Mouse (Mus musculus): ENCODE data around the gene Olfr1028. TPM values are rescaled to one million over a fixed set of nuclear protein-coding genes. Genes with fewer than 3 reads are reported as not detected.

The Olfr1028 gene
- total RNA-seq, 1 experiment = not detected

GRCm38 (mm10) chr2:85973595-85973994, 23.4 kb downstream of the Olfr1028 start, which contains the start of gene Olfr1029:
TSS of gene Olfr1029 (plus strand) at chr2:85973895.
- in situ Hi-C loops (cut with MboI; ENCODE audit: low sequenced_read_pairs in 2 of 2, unreplicated experiment in 2 of 2) = no loop called here
- no peak within 1 kb of the TSS for H3K4me3 ChIP-seq (ENCODE audit: insufficient read depth in 1 of 2, low read depth in 1 of 2, low read length in 2 of 2, poor library complexity in 1 of 2, severe bottlenecking in 1 of 2)
- H3K4me1 ChIP-seq (ENCODE audit: control insufficient read depth in 2 of 2, insufficient read depth in 2 of 2, low read length in 2 of 2, poor library complexity in 1 of 2) = no peaks in the 10 kb centered on the region
- H3K27ac ChIP-seq (ENCODE audit: insufficient read depth, low read depth, low read length, poor library complexity, severe bottlenecking) = no peak within 1 kb of the TSS
- DNase-seq (ENCODE audit: low read depth, low spot score) = no peak
- H3K9me3 ChIP-seq (ENCODE audit: control insufficient read depth, insufficient read depth, low read depth, low read length) = no peaks in the 10 kb centered on the region
- H3K9ac ChIP-seq (ENCODE audit: insufficient read depth, low read depth, low read length, poor library complexity, severe bottlenecking) = no peak within 1 kb of the TSS
- H3K36me3 ChIP-seq (ENCODE audit: control insufficient read depth, insufficient read depth, low read length, poor library complexity, severe bottlenecking) = no peaks in the 10 kb centered on the region
- TF ChIP-seq ZC3H11A (IDR thresholded peaks at IDR 0.05; ENCODE audit: borderline replicate concordance, low read depth, low read length) (no peak), MAFK (IDR thresholded peaks at IDR 0.05; ENCODE audit: insufficient read depth, low read depth, low read length) (no peak), HCFC1 (IDR thresholded peaks at IDR 0.05; ENCODE audit: borderline replicate concordance, insufficient read depth, low read length) (no peak), ZNF384 (IDR thresholded peaks at IDR 0.05; ENCODE audit: low read depth, low read length) (no peak), CHD2 (IDR thresholded peaks at IDR 0.05; ENCODE audit: low read depth, low read length) (no peak)

GRCm38 (mm10) chr2:85978976-85979375, 28.7 kb downstream of the Olfr1028 start, which contains the start of gene Olfr1030:
TSS of gene Olfr1030 (plus strand) at chr2:85979276.
- Histone ChIP-seq H3K36me3 (ENCODE audit: control insufficient read depth, insufficient read depth, low read length, poor library complexity, severe bottlenecking) (no peaks in the 10 kb centered on the region), H3K4me3 (ENCODE audit: insufficient read depth in 1 of 2, low read depth in 1 of 2, low read length in 2 of 2, poor library complexity in 1 of 2, severe bottlenecking in 1 of 2) (no peak within 1 kb of the TSS), H3K4me1 (ENCODE audit: control insufficient read depth in 2 of 2, insufficient read depth in 2 of 2, low read length in 2 of 2, poor library complexity in 1 of 2) (no peaks in the 10 kb centered on the region), H3K9ac (ENCODE audit: insufficient read depth, low read depth, low read length, poor library complexity, severe bottlenecking) (no peak within 1 kb of the TSS), H3K9me3 (ENCODE audit: control insufficient read depth, insufficient read depth, low read depth, low read length) (no peaks in the 10 kb centered on the region), H3K27ac (ENCODE audit: insufficient read depth, low read depth, low read length, poor library complexity, severe bottlenecking) (no peak within 1 kb of the TSS)
- in situ Hi-C loops (cut with MboI; ENCODE audit: low sequenced_read_pairs in 2 of 2, unreplicated experiment in 2 of 2) = no loop called here
- DNase-seq (ENCODE audit: low read depth, low spot score) = no peak
- no peak for TF ChIP-seq HCFC1 (IDR thresholded peaks at IDR 0.05; ENCODE audit: borderline replicate concordance, insufficient read depth, low read length)
- TF ChIP-seq ZC3H11A (IDR thresholded peaks at IDR 0.05; ENCODE audit: borderline replicate concordance, low read depth, low read length) = no peak
- TF ChIP-seq MAFK (IDR thresholded peaks at IDR 0.05; ENCODE audit: insufficient read depth, low read depth, low read length) = no peak
- no peak for TF ChIP-seq ZNF384 (IDR thresholded peaks at IDR 0.05; ENCODE audit: low read depth, low read length)
- no peak for TF ChIP-seq CHD2 (IDR thresholded peaks at IDR 0.05; ENCODE audit: low read depth, low read length)

- H3K4me3 ChIP-seq (ENCODE audit: insufficient read depth in 1 of 2, low read depth in 1 of 2, low read length in 2 of 2, poor library complexity in 1 of 2, severe bottlenecking in 1 of 2) = no peak within 1 kb of the TSS
- in situ Hi-C loops (cut with MboI; ENCODE audit: low sequenced_read_pairs in 2 of 2, unreplicated experiment in 2 of 2) = no loop called here
- no peak for DNase-seq (ENCODE audit: low read depth, low spot score)
- TF ChIP-seq HCFC1 (IDR thresholded peaks at IDR 0.05; ENCODE audit: borderline replicate concordance, insufficient read depth, low read length) (no peak), MAFK (IDR thresholded peaks at IDR 0.05; ENCODE audit: insufficient read depth, low read depth, low read length) (no peak), ZNF384 (IDR thresholded peaks at IDR 0.05; ENCODE audit: low read depth, low read length) (no peak), CHD2 (IDR thresholded peaks at IDR 0.05; ENCODE audit: low read depth, low read length) (no peak), ZC3H11A (IDR thresholded peaks at IDR 0.05; ENCODE audit: borderline replicate concordance, low read depth, low read length) (no peak)
- no peaks in the 10 kb centered on the region for H3K9me3 ChIP-seq (ENCODE audit: control insufficient read depth, insufficient read depth, low read depth, low read length)
- H3K27ac ChIP-seq (ENCODE audit: insufficient read depth, low read depth, low read length, poor library complexity, severe bottlenecking) = no peak within 1 kb of the TSS
- no peaks in the 10 kb centered on the region for H3K4me1 ChIP-seq (ENCODE audit: control insufficient read depth in 2 of 2, insufficient read depth in 2 of 2, low read length in 2 of 2, poor library complexity in 1 of 2)
- H3K36me3 ChIP-seq (ENCODE audit: control insufficient read depth, insufficient read depth, low read length, poor library complexity, severe bottlenecking) = no peaks in the 10 kb centered on the region
- no peak within 1 kb of the TSS for H3K9ac ChIP-seq (ENCODE audit: insufficient read depth, low read depth, low read length, poor library complexity, severe bottlenecking)
Measured at GRCm38 (mm10) chr2:85990004-85990403, 39.8 kb downstream of the Olfr1028 start, which contains the start of gene Olfr1031. TSS of gene Olfr1031 (plus strand) at chr2:85990304.

Other genes with a start within 250 kb of the Olfr1028 start
- gene Olfr1009, start 235.0 kb upstream of the Olfr1028 start, total RNA-seq (2012; rRNA removed) = not detected in 2 replicates
- not detected in 2 replicates for gene Olfr1012, start 187.7 kb upstream of the Olfr1028 start, total RNA-seq (2012; rRNA removed)
- not detected in 2 replicates for gene Olfr1013, start 183.3 kb upstream of the Olfr1028 start, total RNA-seq (2012; rRNA removed)
- gene Olfr1014, start 177.7 kb upstream of the Olfr1028 start, total RNA-seq (2012; rRNA removed) = not detected in 2 replicates
- not detected in 2 replicates for gene Olfr1015, start 168.4 kb upstream of the Olfr1028 start, total RNA-seq (2012; rRNA removed)
- not detected in 2 replicates for gene Olfr1016, start 147.9 kb upstream of the Olfr1028 start, total RNA-seq (2012; rRNA removed)
- not detected in 2 replicates for gene Olfr1018, start 132.0 kb upstream of the Olfr1028 start, total RNA-seq (2012; rRNA removed)
- not detected in 2 replicates for gene Olfr1019, start 105.0 kb upstream of the Olfr1028 start, total RNA-seq (2012; rRNA removed)
- not detected in 2 replicates for gene Olfr1020, start 103.4 kb upstream of the Olfr1028 start, total RNA-seq (2012; rRNA removed)
- gene Olfr1022, start 81.8 kb upstream of the Olfr1028 start, total RNA-seq (2012; rRNA removed) = not detected in 2 replicates
- not detected in 2 replicates for gene Olfr1023, start 64.8 kb upstream of the Olfr1028 start, total RNA-seq (2012; rRNA removed)
- gene Olfr1024, start 45.4 kb upstream of the Olfr1028 start, total RNA-seq (2012; rRNA removed) = not detected in 2 replicates
- gene Olfr1025-ps1, start 35.2 kb upstream of the Olfr1028 start, total RNA-seq (2012; rRNA removed) = not detected in 2 replicates
- not detected in 2 replicates for gene Olfr1026, start 28.9 kb upstream of the Olfr1028 start, total RNA-seq (2012; rRNA removed)
- not detected in 2 replicates for gene Olfr1029, start 23.5 kb downstream of the Olfr1028 start, total RNA-seq (2012; rRNA removed)
- not detected in 2 replicates for gene Olfr1030, start 28.8 kb downstream of the Olfr1028 start, total RNA-seq (2012; rRNA removed)
- not detected in 2 replicates for gene Olfr1031, start 39.9 kb downstream of the Olfr1028 start, total RNA-seq (2012; rRNA removed)
- not detected in 2 replicates for gene Olfr1032, start 55.1 kb downstream of the Olfr1028 start, total RNA-seq (2012; rRNA removed)
- not detected in 2 replicates for gene Olfr1033, start 70.2 kb downstream of the Olfr1028 start, total RNA-seq (2012; rRNA removed)
- not detected in 2 replicates for gene Olfr1034, start 95.4 kb downstream of the Olfr1028 start, total RNA-seq (2012; rRNA removed)
- gene Olfr1036, start 123.6 kb downstream of the Olfr1028 start, total RNA-seq (2012; rRNA removed) = not detected in 2 replicates
- not detected in 2 replicates for gene Olfr1037, start 136.9 kb downstream of the Olfr1028 start, total RNA-seq (2012; rRNA removed)
- gene Olfr1039, start 185.5 kb downstream of the Olfr1028 start, total RNA-seq (2012; rRNA removed) = not detected in 2 replicates
- not detected in 2 replicates for gene Olfr1040, start 196.3 kb downstream of the Olfr1028 start, total RNA-seq (2012; rRNA removed)
- not detected in 2 replicates for gene Olfr1042, start 211.4 kb downstream of the Olfr1028 start, total RNA-seq (2012; rRNA removed)
- not detected in 2 replicates for gene Olfr1043, start 217.1 kb downstream of the Olfr1028 start, total RNA-seq (2012; rRNA removed)
- not detected in 2 replicates for gene Olfr1044, start 227.4 kb downstream of the Olfr1028 start, total RNA-seq (2012; rRNA removed)
- gene Olfr52, start 235.2 kb downstream of the Olfr1028 start, total RNA-seq (2012; rRNA removed) = not detected in 2 replicates

All from ES-E14 (cell line).